Mouse (Mus musculus): ENCODE measurements at regions not wholly inside any gene's neighbourhood (a gene's known extent, or its start where the extent isn't known, plus 50 kb on each side); places are given as distances from the start of the nearest gene placed in this dataset. TPM values are rescaled to one million over a fixed set of nuclear protein-coding genes. Genes with fewer than 3 reads are reported as not detected.

- H3K9ac ChIP-seq: no peak overlapping the region
- ATAC-seq (replicated peaks; ENCODE audit: low FRiP score): no peak
- H3K4me2 ChIP-seq: no peak overlapping the region
- H3K27me3 ChIP-seq: no peaks in the 10 kb centered on the region
- H3K4me3 ChIP-seq (replicated peaks): no peak overlapping the region
- WGBS: 77% methylated on average over 4 of the region's 4 CpGs
- no peaks in the 10 kb centered on the region; the same call in 1 of the 2 replicates for H3K9me3 ChIP-seq (replicated peaks)
- H3K4me1 ChIP-seq: no peaks in the 10 kb centered on the region
- H3K36me3 ChIP-seq: no peaks in the 10 kb centered on the region
- no peak overlapping the region for H3K27ac ChIP-seq
These were observed 98.6 kb upstream of the Mc3r start for GRCm38 (mm10) chr2:172149734-172150133.

- 78% methylated on average over 1 of the region's 1 CpGs for WGBS
- Histone ChIP-seq H3K4me3 (replicated peaks) (no peak overlapping the region), H3K27ac (no peak overlapping the region), H3K27me3 (no peaks in the 10 kb centered on the region), H3K4me2 (no peak overlapping the region), H3K36me3 (no peaks in the 10 kb centered on the region), H3K9ac (no peak overlapping the region), H3K9me3 (replicated peaks) (no peaks in the 10 kb centered on the region; the same call in 1 of the 2 replicates), H3K4me1 (no peaks in the 10 kb centered on the region)
- no peak for ATAC-seq (replicated peaks; ENCODE audit: low FRiP score)
These were observed 97.4 kb upstream of the Mc3r start for GRCm38 (mm10) chr2:172150898-172151297.

DNA sequence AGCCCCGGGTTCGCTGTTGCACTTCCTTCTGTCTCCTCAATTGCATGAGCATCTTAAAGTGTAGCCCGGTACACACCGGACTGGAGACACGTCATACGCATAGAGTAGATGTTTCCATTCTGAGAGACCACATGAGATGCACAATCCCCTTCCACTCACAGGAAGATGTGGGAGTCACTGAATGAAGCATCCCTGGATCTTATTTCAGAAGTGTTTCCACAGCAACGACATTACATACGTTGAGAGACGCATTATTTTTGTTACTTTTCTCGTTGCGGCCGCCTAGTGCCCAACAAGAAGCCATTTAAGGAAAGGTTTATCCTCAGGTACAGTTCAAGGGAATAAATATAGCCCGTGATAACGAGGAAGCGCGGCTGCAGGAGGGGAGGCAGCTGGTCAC lies 88.4 kb upstream of the Mc3r start:
- H3K9ac ChIP-seq: no peak overlapping the region
- H3K9me3 ChIP-seq (replicated peaks): no peaks in the 10 kb centered on the region
- no peak overlapping the region for H3K4me2 ChIP-seq
- no peak overlapping the region for H3K4me3 ChIP-seq (replicated peaks)
- H3K4me1 ChIP-seq: no peaks in the 10 kb centered on the region
- H3K27ac ChIP-seq: no peak overlapping the region
- 81% methylated on average over 16 of the region's 16 CpGs for WGBS
- H3K36me3 ChIP-seq: no peaks in the 10 kb centered on the region
- no peak for ATAC-seq (replicated peaks; ENCODE audit: low FRiP score)
- H3K27me3 ChIP-seq: no peaks in the 10 kb centered on the region

DNA sequence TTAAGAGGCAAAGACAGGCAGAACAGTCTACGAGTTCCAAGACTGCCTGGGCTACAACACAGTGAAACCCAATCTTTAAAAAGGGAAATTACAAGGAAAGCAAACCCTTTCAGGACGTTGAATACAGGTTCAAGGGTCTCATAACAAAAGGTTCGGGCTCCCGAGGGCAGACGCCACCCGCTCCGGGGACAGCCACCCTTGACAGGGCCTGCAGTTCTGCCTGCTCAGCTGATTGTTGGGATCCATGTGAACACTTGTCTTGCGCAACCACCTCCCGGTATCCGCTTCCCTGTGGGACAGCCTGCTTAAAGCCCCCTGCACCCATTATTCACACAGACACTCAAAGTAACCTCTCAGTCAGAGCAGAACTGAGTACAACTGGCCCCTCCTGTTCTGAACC lies 70.9 kb upstream of the Mc3r start:
- Histone ChIP-seq H3K9ac (no peak overlapping the region), H3K4me3 (replicated peaks) (no peak overlapping the region), H3K4me1 (no peaks in the 10 kb centered on the region), H3K9me3 (replicated peaks) (no peaks in the 10 kb centered on the region), H3K36me3 (no peaks in the 10 kb centered on the region), H3K4me2 (no peak overlapping the region), H3K27ac (no peak overlapping the region), H3K27me3 (no peaks in the 10 kb centered on the region)
- no peak for ATAC-seq (replicated peaks; ENCODE audit: low FRiP score)
- 84% methylated on average over 10 of the region's 10 CpGs for WGBS

DNA sequence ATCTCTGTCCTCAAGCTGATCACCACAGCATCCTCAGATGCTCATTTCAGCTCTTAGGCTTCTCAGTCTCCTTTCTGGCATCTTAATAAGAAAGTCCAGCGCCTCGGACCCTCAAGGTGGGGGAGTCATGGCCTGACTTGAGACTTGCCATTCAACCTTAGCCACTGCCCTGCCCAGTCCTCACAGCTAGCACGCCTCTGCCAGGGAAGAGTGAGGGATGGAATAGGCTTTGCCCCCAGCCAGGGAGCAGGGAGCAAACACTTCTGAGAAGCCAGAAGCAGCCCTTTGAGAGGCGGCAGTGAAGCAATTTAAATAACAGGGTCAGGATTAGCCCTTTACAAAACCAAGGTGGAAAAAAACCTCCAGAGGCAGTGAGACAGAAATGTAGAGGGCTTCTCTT lies 69.0 kb upstream of the Mc3r start:
- H3K4me1 ChIP-seq: no peaks in the 10 kb centered on the region
- WGBS: 63% methylated on average over 4 of the region's 4 CpGs
- no peak for ATAC-seq (replicated peaks; ENCODE audit: low FRiP score)
- H3K4me2 ChIP-seq: no peak overlapping the region
- H3K4me3 ChIP-seq (replicated peaks): no peak overlapping the region
- no peaks in the 10 kb centered on the region for H3K9me3 ChIP-seq (replicated peaks)
- no peak overlapping the region for H3K27ac ChIP-seq
- H3K36me3 ChIP-seq: no peaks in the 10 kb centered on the region
- H3K9ac ChIP-seq: no peak overlapping the region
- H3K27me3 ChIP-seq: no peaks in the 10 kb centered on the region

- WGBS: 84% methylated on average over 11 of the region's 11 CpGs
- Histone ChIP-seq H3K9me3 (replicated peaks) (no peaks in the 10 kb centered on the region), H3K27ac (no peak overlapping the region), H3K27me3 (no peaks in the 10 kb centered on the region), H3K4me3 (replicated peaks) (no peak overlapping the region), H3K36me3 (no peaks in the 10 kb centered on the region), H3K9ac (no peak overlapping the region), H3K4me2 (no peak overlapping the region), H3K4me1 (no peaks in the 10 kb centered on the region)
- no peak for ATAC-seq (replicated peaks; ENCODE audit: low FRiP score)
These were observed 50.5 kb upstream of the Mc3r start for GRCm38 (mm10) chr2:172197746-172198145.

Small RNA genes in the stretch of these regions (microRNA-seq; reads per million reads assigned to microRNA genes)
- not detected for gene Gm44301

Data from kidney, embryonic 15.5 days (tissue).